Mouse (Mus musculus) intestine, embryonic 15.5 days (tissue): ENCODE results near the gene Plekhm3. TPM values are rescaled to one million over a fixed set of nuclear protein-coding genes. Genes with fewer than 3 reads are reported as not detected.

Source experiments
- ATAC-seq: fragments of 200-750 bp; cut with Nextera tagmentation; 2 replicates; pipeline ENCODE4 v1.8.0; 2017; ENCODE audit warnings: moderate TSS enrichment, moderate library complexity
- H3K27ac ChIP-seq: fragments of 300-500 bp; sonication (generic); 2 replicates; pipeline ENCODE4 v1.5.1; 2015; ENCODE audit warnings: mild to moderate bottlenecking, inconsistent platforms
- H3K27me3 ChIP-seq: fragments of 300-500 bp; sonication (generic); replicated peaks from 2 replicates; pipeline ENCODE4 v1.6.1; 2015; ENCODE audit warnings: inconsistent platforms
- H3K36me3 ChIP-seq: fragments of 300-500 bp; sonication (generic); 2 replicates; pipeline ENCODE4 v1.6.1; 2015; ENCODE audit warnings: inconsistent platforms
- H3K4me1 ChIP-seq: fragments of 300-500 bp; sonication (generic); replicated peaks from 2 replicates; pipeline ENCODE4 v1.6.1; 2015; ENCODE audit warnings: inconsistent platforms
- H3K4me2 ChIP-seq: fragments of 300-500 bp; sonication (generic); replicated peaks from 2 replicates; pipeline ENCODE4 v1.6.1; 2015; ENCODE audit warnings: mild to moderate bottlenecking, inconsistent platforms
- H3K4me3 ChIP-seq: fragments of 300-500 bp; sonication (generic); replicated peaks from 2 replicates; pipeline ENCODE4 v1.5.1; 2015; ENCODE audit warnings: inconsistent platforms
- H3K9ac ChIP-seq: fragments of 300-500 bp; sonication (generic); 2 replicates; pipeline ENCODE4 v1.6.1; 2015; ENCODE audit warnings: inconsistent platforms
- H3K9me3 ChIP-seq: fragments of 300-500 bp; sonication (generic); 2 replicates; pipeline ENCODE4 v1.6.1; 2016; ENCODE audit warnings: inconsistent platforms
- WGBS: fragments of 180-500 bp; shearing (Covaris S2); methylation state at CpG from one replicate; pipeline ENCODE4 v1.1.7; 2015; 5-methylcytosine and 5-hydroxymethylcytosine counted together
- polyA plus RNA-seq: library from polyadenylated mRNA; unstranded; fragments of >200 nt; fragmentation: Nextera tagmentation; extraction: Ambion mirVana; gene quantifications from 2 replicates; pipeline ENCODE4 v1.2.1, GENCODE M21; 2015

The Plekhm3 gene
- polyA plus RNA-seq, 1 experiment from 2014 or later: 4.7 TPM

DNA sequence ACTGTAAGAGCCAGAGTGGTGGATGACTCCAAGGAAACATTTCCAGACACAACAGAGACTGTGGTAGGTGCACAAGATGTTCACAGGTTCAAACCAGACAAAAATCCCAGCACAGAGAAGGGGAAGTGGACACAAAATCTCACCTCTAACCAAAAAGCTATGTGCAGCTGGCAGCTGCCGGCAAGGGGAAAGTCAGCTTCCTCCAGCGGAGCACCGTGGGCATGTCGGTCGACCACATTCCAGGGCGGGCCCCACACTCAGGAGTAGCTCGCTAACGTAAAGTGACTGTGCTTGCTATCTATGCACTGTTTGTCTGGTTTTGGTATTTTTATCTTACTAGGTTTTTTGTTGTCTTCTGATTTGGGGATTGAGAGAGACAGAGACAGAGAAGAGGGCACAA lies 7.2 kb downstream of the Plekhm3 start:
- Histone ChIP-seq H3K4me2 (no peak overlapping the region), H3K9ac (no peak overlapping the region), H3K27ac (no peak overlapping the region), H3K4me3 (no peak overlapping the region), H3K9me3 (no peaks in the 10 kb centered on the region), H3K4me1 (no peaks in the 10 kb centered on the region), H3K36me3 (no peaks in the 10 kb centered on the region), H3K27me3 (no peaks in the 10 kb centered on the region)
- WGBS: 50% methylated on average over 8 of the region's 8 CpGs
- peak; percentile 63; the same call in 1 of the 2 replicates for ATAC-seq

DNA sequence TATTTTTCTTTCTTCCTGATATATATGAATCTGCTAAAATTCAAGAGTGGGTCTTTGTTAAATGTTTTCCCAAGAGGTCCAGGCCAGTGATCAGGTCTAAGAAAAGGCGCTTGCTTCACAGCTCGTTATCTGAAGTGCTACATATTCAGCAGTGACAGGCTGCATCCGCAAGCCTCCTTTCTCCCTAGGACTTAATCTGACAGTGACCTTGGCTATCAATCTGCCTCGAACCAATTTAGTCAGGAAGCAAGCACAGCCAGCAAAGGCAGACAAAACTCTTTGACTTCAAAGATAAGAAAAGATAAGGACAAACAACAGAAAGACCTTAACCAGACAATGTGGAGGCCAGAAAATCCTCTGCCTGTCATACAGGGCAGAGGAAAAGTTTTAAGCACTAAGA lies 10.5 kb downstream of the Plekhm3 start:
- H3K4me3 ChIP-seq: no peak overlapping the region
- ATAC-seq: no peak
- H3K36me3 ChIP-seq: no peaks in the 10 kb centered on the region
- H3K9me3 ChIP-seq: no peaks in the 10 kb centered on the region
- H3K4me2 ChIP-seq: no peak overlapping the region
- 37% methylated on average over 4 of the region's 4 CpGs for WGBS
- H3K27ac ChIP-seq: no peak overlapping the region
- no peaks in the 10 kb centered on the region for H3K27me3 ChIP-seq
- H3K9ac ChIP-seq: no peak overlapping the region
- H3K4me1 ChIP-seq: no peaks in the 10 kb centered on the region

DNA sequence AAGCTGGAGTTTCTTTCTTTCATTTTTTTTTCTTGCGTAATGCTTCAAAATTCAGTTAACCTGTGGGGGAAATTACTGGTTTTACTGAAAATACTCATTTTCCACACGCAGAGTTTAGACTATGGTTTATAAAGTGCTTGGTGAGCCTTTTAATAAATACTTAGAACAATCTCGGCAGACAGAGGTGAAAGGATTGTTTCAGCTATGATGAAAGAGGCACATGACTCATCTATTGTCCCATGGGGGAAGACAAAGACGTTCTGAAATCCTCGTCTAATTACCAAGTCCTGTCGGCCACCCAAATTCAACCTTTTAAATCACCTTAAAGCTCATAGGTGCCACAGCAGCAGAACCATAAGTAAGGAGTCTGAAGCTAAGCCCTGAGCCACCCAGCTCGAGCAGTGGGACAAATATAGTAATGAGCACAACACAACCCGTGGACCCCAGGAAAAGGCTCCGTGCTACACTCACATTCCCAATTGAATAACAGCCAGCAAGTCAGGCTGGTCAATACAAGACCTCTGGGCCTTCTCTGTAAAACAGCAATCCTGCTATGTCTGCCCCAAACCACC lies 11.3 kb downstream of the Plekhm3 start:
- Histone ChIP-seq H3K9ac (no peak overlapping the region), H3K36me3 (no peaks in the 10 kb centered on the region), H3K4me2 (no peak overlapping the region), H3K4me1 (no peaks in the 10 kb centered on the region), H3K27me3 (no peaks in the 10 kb centered on the region), H3K4me3 (no peak overlapping the region), H3K9me3 (no peaks in the 10 kb centered on the region), H3K27ac (no peak overlapping the region)
- ATAC-seq: no peak
- WGBS: 73% methylated on average over 9 of the region's 9 CpGs

DNA sequence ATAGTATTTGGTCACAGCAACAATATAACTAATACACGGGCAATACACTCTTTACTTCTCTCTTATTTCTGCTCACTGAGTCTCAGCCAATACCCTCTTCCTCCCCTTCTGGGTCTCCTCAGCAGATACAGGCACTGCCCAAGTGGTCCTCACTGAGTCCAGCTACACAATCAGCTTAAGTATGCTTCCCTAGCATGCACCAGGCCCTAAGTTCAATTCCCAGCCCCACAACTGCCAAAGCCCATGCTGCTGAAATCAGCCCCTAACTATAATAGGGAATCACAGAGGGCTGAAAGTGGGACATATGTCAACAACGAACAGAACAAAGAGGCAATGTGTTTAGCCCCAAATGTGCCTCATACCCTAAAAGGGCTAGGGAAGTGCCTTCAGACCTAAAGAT lies 11.9 kb downstream of the Plekhm3 start:
- Histone ChIP-seq H3K4me2 (no peak overlapping the region), H3K36me3 (no peaks in the 10 kb centered on the region), H3K9ac (no peak overlapping the region), H3K9me3 (no peaks in the 10 kb centered on the region), H3K4me1 (no peaks in the 10 kb centered on the region), H3K27me3 (no peaks in the 10 kb centered on the region), H3K4me3 (no peak overlapping the region), H3K27ac (no peak overlapping the region)
- no peak for ATAC-seq
- WGBS: 83% methylated on average over 2 of the region's 2 CpGs

DNA sequence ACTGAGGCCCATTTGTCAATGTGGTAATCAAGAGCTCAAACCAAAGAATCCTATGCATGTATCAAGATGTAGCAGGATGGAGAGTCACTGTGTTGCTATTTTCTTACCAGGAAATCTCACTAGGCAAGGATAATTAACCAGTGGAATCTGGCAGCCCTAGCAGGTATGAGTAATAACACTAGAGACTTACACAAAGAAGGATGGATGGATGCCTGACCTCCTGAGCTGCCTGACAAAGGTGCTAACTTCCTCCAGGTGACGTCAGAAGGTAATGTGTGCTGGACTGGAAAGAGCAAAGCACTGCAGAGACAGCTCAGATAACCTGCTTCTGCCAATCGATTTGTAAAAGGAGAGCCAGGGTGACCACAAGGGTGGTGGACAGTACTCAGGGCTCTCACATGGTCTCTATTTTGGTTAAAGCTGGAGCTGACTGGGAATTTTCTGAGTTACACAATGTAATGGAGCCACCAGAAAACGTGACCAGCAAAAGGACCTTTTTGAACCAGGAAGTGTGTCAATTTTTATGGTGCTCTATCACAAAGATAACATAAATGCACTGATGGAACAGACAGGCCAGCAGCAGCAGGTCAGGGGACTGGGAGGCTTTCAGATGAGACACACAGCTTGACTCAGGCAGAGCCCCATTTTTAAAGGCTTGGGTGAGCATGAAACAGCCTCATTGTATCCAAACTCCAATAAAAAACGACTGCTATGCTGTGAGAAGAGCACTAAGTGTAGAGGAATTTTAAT lies 14.4 kb downstream of the Plekhm3 start:
- no peak overlapping the region for H3K4me3 ChIP-seq
- H3K27me3 ChIP-seq: no peaks in the 10 kb centered on the region
- no peak overlapping the region for H3K27ac ChIP-seq
- no peaks in the 10 kb centered on the region for H3K9me3 ChIP-seq
- no peak overlapping the region for H3K4me2 ChIP-seq
- no peak overlapping the region for H3K9ac ChIP-seq
- 65% methylated on average over 4 of the region's 4 CpGs for WGBS
- peak; percentile 80 for ATAC-seq
- H3K36me3 ChIP-seq: no peaks in the 10 kb centered on the region
- H3K4me1 ChIP-seq: no peaks in the 10 kb centered on the region

DNA sequence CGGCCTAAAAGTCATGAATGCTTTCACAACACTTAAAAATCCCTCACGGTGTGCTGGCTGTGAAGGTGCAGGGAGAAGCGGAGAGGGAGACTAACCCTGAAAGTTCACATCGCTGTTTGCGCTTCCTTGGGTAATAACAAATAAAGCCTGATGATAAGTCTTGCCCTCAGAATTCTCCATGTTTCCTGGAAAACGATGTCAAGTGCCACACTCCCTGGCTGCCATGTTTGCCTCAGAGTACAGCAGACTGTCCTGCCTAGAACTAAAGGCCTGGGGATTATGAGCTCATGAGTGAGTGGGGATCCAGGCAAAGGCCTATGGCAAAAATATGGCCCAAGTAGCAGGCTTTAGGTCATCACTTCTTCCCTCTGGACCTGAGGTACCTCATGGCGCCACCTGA lies 17.7 kb downstream of the Plekhm3 start:
- Histone ChIP-seq H3K9me3 (no peaks in the 10 kb centered on the region), H3K27me3 (no peaks in the 10 kb centered on the region), H3K9ac (no peak overlapping the region), H3K4me1 (no peaks in the 10 kb centered on the region), H3K27ac (no peak overlapping the region), H3K4me2 (no peak overlapping the region), H3K4me3 (no peak overlapping the region), H3K36me3 (no peaks in the 10 kb centered on the region)
- WGBS: 83% methylated on average over 7 of the region's 7 CpGs
- no peak for ATAC-seq

DNA sequence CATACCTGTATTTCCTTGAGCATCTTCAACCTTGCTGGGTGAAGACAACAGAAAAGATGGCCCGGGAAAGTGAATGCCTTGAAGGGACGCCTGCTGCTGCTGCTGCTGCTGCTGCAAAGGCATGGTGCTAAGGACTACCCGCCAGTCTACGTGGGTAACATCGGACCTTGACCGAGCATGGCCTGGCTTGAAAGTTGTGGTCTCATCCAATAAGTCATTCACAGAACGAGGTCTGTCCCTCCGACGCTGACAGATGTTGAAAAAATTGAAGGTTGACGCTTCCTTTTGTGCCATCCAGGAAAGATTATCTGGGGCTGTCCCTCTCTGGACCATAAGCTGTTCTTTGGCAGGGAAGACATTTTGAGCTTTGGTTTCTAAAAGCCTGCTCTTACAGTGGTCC lies 18.9 kb downstream of the Plekhm3 start:
- 93% methylated on average over 10 of the region's 10 CpGs for WGBS
- H3K9ac ChIP-seq: no peak overlapping the region

DNA sequence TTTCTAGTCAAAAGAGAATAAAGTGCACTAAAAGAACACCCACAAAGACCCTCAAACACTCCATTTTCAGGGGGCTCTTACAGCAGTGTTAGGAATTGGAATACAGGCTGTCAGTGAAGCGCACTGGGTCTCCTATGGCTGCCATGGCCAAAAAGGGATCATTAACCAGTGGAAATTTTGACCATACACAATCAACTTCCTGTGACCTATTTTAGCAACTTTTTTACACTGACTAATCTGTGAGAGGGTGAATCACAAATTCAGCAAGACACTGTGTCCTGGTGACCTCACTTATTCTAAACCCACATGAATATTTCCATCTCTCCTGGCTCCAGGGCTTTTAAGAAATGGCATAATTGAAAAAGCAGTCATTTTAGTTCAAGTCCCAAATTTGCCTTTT lies 23.7 kb downstream of the Plekhm3 start:
- ATAC-seq: no peak
- no peak overlapping the region for H3K4me3 ChIP-seq
- H3K9me3 ChIP-seq: no peaks in the 10 kb centered on the region
- H3K9ac ChIP-seq: no peak overlapping the region
- no peaks in the 10 kb centered on the region for H3K4me1 ChIP-seq
- no peaks in the 10 kb centered on the region for H3K27me3 ChIP-seq
- H3K27ac ChIP-seq: no peak overlapping the region
- H3K36me3 ChIP-seq: no peaks in the 10 kb centered on the region
- no peak overlapping the region for H3K4me2 ChIP-seq
- WGBS: 98% methylated on average over 1 of the region's 1 CpGs

More for the DNA sequence above, 18.9 kb downstream of the Plekhm3 start:
- H3K4me1 ChIP-seq: no peaks in the 10 kb centered on the region
- no peak overlapping the region for H3K4me3 ChIP-seq
- H3K27me3 ChIP-seq: no peaks in the 10 kb centered on the region
- no peak overlapping the region for H3K4me2 ChIP-seq
- no peak for ATAC-seq
- no peaks in the 10 kb centered on the region for H3K36me3 ChIP-seq
- no peaks in the 10 kb centered on the region for H3K9me3 ChIP-seq
- no peak overlapping the region for H3K27ac ChIP-seq

DNA sequence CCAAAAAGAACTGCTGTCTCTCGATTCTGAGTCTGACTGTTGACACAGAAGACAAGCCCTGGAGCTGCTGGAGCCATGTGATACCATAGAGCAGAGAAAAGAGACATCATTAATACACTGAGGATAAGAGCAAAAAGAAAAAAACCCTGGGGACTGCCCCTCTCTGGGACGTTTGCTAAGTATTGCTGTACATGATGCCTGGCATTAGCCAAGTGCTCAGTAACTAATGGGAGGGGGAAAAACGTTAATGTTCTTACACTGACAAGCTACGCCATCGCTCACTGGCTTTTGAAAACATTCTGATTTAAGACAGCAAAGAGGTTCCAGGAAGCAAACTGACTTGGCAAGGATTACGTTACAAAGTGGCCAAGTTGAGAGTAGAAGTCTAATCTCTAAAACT lies 26.5 kb downstream of the Plekhm3 start:
- Histone ChIP-seq H3K9ac (no peak overlapping the region), H3K27ac (no peak overlapping the region), H3K9me3 (no peaks in the 10 kb centered on the region), H3K27me3 (no peaks in the 10 kb centered on the region), H3K4me1 (no peaks in the 10 kb centered on the region), H3K4me2 (no peak overlapping the region), H3K4me3 (no peak overlapping the region), H3K36me3 (no peaks in the 10 kb centered on the region)
- 72% methylated on average over 6 of the region's 6 CpGs for WGBS
- no peak for ATAC-seq

DNA sequence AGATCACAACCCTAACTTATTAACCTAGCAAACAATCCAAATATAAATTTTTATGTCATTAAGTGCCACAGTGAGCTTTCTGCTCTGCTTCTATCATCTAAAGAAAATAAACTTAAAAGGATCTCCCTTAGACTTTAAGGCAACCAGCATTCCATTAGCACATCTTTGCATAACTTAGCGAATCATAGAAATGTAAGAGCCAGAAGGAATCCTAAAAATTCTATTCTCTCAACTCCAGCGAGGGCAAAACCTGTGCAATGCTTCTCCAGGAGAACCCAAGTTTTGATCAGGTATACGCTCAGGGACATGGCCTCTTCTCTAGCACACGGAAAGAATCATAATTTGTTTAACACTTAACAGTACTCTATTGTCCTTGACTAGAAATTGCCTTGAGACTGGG lies 27.0 kb downstream of the Plekhm3 start:
- Histone ChIP-seq H3K4me3 (no peak overlapping the region), H3K4me2 (no peak overlapping the region), H3K27ac (no peak overlapping the region), H3K27me3 (no peaks in the 10 kb centered on the region), H3K9ac (no peak overlapping the region), H3K36me3 (no peaks in the 10 kb centered on the region), H3K9me3 (no peaks in the 10 kb centered on the region), H3K4me1 (no peaks in the 10 kb centered on the region)
- ATAC-seq: no peak
- WGBS: 76% methylated on average over 4 of the region's 4 CpGs

DNA sequence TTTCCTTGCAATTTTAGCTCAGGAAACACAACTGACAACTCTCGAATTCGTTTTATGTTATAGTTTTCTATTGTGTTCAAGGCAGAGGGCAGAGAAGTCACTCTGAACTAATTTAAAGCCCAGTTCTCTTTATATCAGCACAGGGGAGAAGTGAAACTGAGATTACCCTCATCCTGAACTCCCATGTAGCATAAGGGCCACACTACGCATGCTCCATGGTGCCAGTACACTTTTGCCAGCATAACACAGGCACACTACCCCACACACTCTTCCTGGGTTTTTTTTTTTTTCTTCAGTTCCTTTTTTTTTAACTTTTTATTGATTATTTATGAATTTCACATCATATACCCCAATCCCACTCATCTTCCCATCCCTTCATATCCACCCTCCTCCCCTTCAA lies 28.1 kb downstream of the Plekhm3 start:
- H3K27me3 ChIP-seq: no peaks in the 10 kb centered on the region
- no peaks in the 10 kb centered on the region for H3K36me3 ChIP-seq
- H3K9me3 ChIP-seq: no peaks in the 10 kb centered on the region
- WGBS: 91% methylated on average over 3 of the region's 3 CpGs
- ATAC-seq: no peak
- no peak overlapping the region for H3K9ac ChIP-seq
- no peak overlapping the region for H3K4me2 ChIP-seq
- no peaks in the 10 kb centered on the region for H3K4me1 ChIP-seq
- no peak overlapping the region for H3K27ac ChIP-seq
- no peak overlapping the region for H3K4me3 ChIP-seq

DNA sequence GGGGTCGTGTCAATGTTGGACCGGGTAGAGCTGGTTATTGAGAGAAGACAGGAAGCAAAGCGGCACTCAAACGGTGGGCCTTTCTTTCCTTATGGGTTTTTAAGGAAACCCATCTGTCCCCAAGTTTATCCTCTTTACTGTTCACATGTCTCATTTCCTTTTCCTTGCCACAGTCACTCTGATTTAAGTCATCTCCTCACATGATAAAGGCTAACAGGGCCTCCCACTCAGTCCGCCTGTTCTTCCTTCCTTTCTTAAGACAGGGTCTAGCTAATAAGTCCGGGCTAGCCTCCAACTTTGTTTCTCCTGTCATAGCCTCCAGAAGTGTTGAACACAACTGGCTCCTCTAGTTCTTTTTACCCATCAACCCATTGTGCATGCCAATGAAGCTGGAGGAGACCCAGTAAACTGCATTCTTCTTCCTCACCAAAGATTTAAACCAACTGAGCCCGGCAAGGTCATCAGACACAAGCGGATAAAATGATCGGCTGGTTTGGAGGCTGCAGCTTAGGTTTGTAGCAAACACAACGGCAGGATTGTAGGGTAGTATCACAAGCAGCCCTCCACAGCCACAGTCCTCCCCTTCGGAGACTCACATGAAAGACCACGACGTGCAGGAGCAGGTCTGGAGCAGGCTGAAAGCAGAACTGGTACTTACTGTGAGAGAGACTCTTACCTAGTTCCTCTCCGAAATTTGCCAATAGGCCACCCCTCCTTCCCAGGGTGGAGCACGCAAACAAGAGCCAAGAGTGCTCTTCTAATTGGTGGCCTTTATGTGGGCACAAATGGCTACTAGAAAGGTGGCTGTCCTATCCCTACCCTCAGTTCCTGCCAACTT lies 29.0 kb downstream of the Plekhm3 start:
- H3K4me2 ChIP-seq: no peak overlapping the region
- H3K4me3 ChIP-seq: no peak overlapping the region
- H3K27me3 ChIP-seq: no peaks in the 10 kb centered on the region
- H3K9me3 ChIP-seq: no peaks in the 10 kb centered on the region
- no peaks in the 10 kb centered on the region for H3K4me1 ChIP-seq
- no peak overlapping the region for H3K9ac ChIP-seq
- 86% methylated on average over 15 of the region's 15 CpGs for WGBS
- no peak for ATAC-seq
- H3K36me3 ChIP-seq: no peaks in the 10 kb centered on the region
- H3K27ac ChIP-seq: no peak overlapping the region
